Mouse (Mus musculus): ENCODE results near the gene Bach2. TPM values are rescaled to one million over a fixed set of nuclear protein-coding genes. Genes with fewer than 3 reads are reported as not detected.

The Bach2 gene
- total RNA-seq, 2 experiments from 2014 or later, result 8.7 to 10.9 TPM

- DNase-seq, result no peak
Observed at GRCm38 (mm10) chr4:32297071-32297671, 58.6 kb downstream of the Bach2 start.

GRCm38 (mm10) chr4:32299221-32299620 lies 60.6 kb downstream of the Bach2 start:
- no peak for DNase-seq

GRCm38 (mm10) chr4:32299970-32300369 lies 61.4 kb downstream of the Bach2 start:
- no peak for DNase-seq

- DNase-seq, result no peak
Observed at GRCm38 (mm10) chr4:32302668-32303067, 64.1 kb downstream of the Bach2 start.

DNA sequence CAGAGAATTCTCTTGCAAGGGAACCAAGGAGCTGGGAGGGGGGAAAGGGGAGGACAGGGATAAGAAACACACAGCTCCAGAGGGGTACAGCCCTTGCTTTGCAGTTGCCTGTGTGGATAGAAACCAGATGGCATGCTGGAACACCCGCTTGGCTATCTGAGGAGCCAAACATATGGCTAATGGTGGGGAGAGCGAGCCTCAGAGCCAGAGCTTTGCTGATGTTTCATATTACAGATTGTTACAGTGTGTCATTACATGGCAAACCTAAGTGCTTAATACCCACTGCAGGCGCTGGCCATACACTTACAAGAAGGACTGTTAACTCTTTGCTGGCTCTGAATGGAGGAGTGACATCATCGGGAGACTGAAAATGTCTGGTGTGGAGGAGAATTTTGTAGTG lies 64.5 kb downstream of the Bach2 start:
- peak; percentile 24 for DNase-seq

DNA sequence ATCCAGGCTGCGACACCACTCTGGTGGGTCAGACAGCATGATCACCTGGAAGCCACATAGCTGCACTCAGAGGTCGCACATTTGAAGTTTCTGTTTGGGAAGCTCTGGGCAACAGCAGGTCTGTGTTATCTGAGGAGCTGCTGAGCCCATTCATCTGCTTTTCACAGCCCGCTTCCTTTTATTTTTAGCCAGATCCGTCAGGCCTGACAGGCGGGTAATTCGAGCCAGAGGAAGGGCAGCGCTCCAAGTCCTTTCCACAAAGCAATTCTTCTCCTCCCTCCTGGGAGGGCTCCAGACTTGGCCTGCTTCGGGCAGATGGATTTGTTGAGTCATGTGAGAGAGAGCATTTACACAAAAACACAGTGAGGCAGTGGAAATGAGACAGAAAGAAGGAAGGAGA lies 65.1 kb downstream of the Bach2 start:
- peak; percentile 93 for DNase-seq

DNA sequence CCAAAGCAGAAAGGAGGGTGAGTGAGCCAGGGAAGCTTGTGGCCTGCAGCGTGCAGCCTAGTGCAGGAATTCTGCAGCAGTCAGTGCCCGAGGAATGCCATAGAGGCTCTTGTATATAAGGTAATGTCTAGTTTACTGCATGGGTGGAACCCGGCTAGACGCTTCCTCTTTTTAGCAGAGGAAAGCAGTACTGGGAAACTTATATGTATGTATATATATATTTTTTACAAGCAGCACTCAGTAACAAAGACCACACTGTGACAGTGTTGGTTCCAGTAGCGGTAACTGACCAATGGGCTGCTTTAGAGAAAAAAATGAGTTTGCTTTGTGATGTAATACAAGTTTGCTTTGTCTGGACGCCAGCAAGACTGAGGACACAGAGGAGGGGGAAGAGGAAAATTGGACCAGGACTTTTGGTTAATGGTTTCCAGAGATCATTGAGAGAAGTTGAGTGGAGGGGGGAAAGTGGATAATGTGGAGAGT lies 65.7 kb downstream of the Bach2 start:
- no peak for DNase-seq

DNA sequence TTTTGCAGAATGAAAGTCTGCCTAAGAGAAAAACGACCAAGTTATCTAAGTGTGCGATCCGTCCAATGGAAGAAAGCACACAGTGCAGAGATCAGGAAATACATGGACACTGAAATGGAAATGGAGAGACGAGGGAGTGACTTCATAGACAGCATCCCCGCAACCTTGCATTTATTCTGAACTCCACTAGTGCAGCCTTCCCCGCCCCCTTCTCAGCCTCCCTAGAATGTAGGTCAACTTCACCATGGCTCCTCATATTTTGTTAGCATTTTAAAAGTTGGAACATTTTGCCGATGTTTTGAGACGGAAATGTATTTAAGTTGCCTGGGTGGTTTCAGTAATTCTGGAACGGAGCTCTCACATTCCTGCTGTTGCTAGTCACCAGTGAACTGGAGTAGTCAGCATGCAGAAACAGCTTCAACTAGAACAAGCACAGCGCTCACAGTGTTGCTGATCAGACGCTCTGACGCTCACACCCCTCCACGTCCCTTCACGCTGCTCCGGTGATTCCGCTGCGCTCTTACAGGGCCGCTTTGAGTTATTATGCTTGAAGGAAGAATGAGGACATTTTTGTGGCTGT lies 66.5 kb downstream of the Bach2 start:
- DNase-seq, result no peak

- DNase-seq, result no peak
Observed at GRCm38 (mm10) chr4:32305683-32306082, 67.1 kb downstream of the Bach2 start.

DNA sequence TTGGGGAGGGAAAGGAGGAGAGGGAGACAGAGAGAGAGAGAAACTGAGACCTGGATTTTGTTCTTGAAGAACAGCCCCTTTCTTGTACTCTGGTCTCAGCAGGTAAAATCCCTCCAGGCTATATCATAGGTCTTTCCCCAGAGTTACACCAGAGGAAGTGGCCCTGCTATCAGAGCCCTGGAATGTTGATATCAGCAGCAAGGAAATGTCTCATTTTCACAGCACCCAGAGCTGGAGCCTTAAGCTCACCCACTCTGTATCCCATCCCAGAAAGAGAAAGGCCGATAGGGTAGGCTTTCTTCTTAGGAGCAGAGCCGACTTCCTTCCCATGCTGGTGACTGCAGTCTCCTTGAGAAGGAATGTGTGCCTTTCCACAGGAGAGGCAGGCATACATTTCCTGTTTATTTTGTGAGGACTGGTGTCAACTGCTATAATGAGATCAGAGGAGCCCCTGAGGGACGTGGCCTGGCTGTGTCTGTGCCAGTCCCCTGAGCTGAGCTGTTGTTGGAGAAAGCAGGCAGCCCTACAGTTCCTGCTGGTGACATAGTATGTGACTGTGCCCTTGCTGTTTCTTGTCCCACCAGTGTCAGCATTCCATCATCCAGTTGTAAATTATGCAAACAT lies 67.7 kb downstream of the Bach2 start:
- no peak for DNase-seq

DNA sequence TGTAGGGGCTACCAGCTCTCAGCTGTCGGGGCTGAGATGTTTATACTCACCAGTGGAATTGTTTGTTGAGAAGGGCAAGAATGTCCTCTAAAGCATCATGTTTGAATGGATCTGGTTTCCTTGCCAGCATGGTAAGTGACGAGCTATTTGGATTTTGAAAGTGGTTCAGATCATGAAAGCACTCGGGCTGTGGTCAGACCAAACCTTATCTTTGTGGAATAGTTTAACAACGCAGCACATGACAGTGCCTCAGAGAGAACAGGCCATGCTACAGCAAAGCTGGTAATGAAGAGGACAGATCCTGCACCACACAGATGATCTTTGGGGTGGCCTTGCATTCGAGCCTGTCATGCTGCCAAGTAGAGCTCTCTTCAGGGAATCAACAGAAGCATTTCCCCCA lies 68.6 kb downstream of the Bach2 start:
- DNase-seq, result no peak

DNA sequence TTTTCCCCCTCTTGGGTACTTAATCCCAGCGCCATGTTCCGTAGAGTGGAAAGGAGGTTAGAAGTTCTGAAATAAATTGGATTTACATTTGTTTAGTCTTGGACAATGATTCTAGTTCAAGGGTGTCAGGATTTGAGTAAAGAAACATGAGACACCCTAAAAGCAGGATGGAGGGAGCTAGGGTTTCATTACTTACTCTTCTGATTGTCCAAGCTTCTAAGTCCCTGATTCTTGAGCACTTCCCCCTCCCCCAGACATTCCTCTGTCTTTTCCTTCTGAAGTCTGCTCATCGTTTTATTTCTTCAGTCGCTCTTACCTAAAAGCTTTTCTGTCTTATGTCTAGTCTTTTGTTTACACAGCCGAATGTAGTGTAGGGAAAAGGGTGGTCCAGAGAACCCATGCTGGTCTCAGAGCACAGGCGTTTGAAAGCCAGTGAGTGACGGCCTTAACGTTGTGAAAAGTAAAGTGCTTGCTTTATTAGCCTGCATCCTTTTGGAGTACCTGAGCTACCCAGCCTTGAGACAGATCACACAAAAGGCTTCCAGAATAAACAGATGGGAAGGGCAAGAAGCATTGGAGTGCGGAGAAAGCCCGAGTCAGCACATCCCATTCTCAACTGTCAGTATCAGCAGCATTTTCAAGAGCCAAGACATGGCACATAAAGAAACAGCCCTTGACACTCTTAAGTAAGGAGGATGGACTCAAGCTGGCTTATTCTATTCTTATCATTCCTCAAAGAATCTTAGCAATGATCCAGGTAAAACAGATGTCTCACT lies 73.8 kb downstream of the Bach2 start:
- DNase-seq, result no peak

GRCm38 (mm10) chr4:32314919-32315318 lies 76.3 kb downstream of the Bach2 start:
- DNase-seq, result no peak

GRCm38 (mm10) chr4:32318608-32319007 lies 80.0 kb downstream of the Bach2 start:
- DNase-seq, result no peak

DNA sequence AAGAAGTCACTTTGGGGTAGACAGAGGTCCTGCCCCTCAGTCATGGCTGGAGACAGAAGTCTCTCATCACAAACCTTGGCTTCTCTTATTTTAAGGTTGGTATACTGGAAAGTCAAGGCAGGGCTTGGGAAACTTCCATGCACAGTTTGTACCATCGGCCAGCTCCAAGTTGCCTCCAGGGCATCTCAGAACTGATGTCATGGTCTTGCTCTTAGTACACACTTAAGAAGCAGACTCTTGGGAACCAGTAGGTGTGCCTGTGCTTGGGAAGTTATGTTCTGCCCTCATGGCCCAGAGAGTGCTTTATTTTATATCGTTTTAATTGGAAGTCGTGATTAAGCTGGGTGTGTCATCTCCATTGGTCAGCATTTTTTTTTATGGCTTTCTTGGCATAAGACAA lies 80.7 kb downstream of the Bach2 start:
- no peak for DNase-seq

DNA sequence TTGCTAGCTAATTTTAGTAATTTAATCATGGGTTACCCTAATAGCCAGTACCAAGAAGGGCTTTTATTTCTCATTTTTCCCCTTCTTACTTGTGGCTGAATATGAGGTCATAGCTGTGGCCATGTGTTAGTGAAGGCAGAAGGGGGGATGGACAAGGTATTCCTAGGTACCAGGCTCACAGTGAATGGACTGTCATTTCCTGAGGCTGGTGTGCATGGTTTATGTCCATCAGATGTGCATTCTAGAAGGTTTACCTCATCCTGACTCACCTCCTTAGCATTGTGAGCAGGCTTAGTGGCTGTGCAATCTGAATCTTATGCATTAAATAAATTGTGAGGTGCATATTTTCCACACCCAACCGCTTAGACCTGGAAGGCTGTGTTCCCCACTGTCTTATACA lies 81.4 kb downstream of the Bach2 start:
- DNase-seq, result no peak

DNA sequence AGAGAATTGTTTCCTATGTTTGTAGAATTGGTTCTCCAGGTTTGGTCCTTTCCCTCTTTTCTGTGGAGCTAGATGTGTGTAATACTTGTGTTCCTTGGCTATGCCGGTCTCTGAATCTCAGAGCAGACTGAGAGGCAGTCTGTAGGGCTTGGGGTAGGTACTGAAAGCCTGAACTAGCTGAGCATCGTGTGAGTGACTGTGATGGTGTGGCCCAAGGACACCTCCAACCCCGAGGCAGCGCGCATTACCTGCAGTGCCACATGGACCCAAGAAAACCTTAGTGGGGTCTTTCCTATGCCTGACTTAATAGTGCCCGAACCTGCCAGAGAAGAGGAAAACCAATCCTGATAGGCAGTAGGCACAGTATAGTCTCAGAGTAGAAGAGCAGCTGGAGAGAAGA lies 85.5 kb downstream of the Bach2 start:
- no peak for DNase-seq

- no peak for DNase-seq
Observed at GRCm38 (mm10) chr4:32324967-32325366, 86.4 kb downstream of the Bach2 start.

- DNase-seq, result no peak
Observed at GRCm38 (mm10) chr4:32325596-32325995, 87.0 kb downstream of the Bach2 start.

GRCm38 (mm10) chr4:32326279-32326678 lies 87.7 kb downstream of the Bach2 start:
- no peak for DNase-seq

DNA sequence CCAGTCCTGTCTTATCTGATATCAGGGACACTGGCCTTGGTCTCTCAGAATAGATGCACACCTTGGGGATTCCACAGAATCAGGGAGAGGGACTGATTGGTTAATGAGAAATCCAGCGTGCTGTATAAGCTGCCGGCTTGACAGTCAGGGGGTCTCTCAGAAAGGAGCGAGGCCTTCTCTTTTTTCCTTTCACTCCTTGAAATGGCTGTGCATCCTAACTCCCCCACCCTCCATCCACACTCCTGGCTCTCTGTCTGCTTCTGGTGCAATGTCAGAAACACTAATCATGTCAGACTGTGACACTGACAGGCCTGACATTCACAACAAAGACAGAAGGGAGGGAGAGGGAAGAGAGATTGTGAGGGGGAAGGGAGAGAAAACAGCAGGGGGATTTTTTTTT lies 88.3 kb downstream of the Bach2 start:
- DNase-seq, result no peak

- no peak for DNase-seq
Observed at GRCm38 (mm10) chr4:32327626-32328025, 89.0 kb downstream of the Bach2 start.

- DNase-seq, result no peak
Observed at GRCm38 (mm10) chr4:32328561-32328960, 90.0 kb downstream of the Bach2 start.
